Mouse (Mus musculus) liver, embryonic 14.5 days (tissue): ENCODE measurements around the gene Calhm6.

ENCODE experiments used
- CTCF ChIP-seq: IDR thresholded peaks from 2 replicates; pipeline ENCODE4 v1.5.1; 2016; ENCODE audit warnings: antibody characterized with exemption, low read depth, control low read depth
- EP300 ChIP-seq: IDR thresholded peaks from 2 replicates; pipeline ENCODE4 v1.6.1; 2016; ENCODE audit warnings: antibody characterized with exemption, low read depth

GRCm38 (mm10) chr10:34095147-34095546 lies 32.6 kb downstream of the Calhm6 start:
- no peak for TF ChIP-seq CTCF
- no peak for TF ChIP-seq EP300
